Mouse (Mus musculus) brain, embryonic 14.5 days (tissue): Measurements from ENCODE around the gene 4930426L09Rik.

Source experiments
- CTCF ChIP-seq: fragments of 200-500 bp; IDR thresholded peaks from 2 replicates; pipeline ENCODE4 v1.5.1; 2012; ENCODE audit warnings: inconsistent platforms, mild to moderate bottlenecking, moderate library complexity, borderline replicate concordance; ENCODE audit not compliant: insufficient read depth, insufficient read length; ENCODE audit errors: extremely low read depth
- POLR2A ChIP-seq: fragments of 200-500 bp; IDR thresholded peaks from 2 replicates; pipeline ENCODE4 v1.6.1; 2012; ENCODE audit warnings: mild to moderate bottlenecking, inconsistent platforms, borderline replicate concordance; ENCODE audit not compliant: poor library complexity, insufficient read depth, insufficient read length, severe bottlenecking; ENCODE audit errors: extremely low read depth

GRCm38 (mm10) chr2:19016839-19017238 is 18.7 kb downstream of the 4930426L09Rik start:
- TF ChIP-seq CTCF = no peak
- TF ChIP-seq POLR2A = no peak
